Mouse (Mus musculus): Measurements from ENCODE around the gene Fbxl18. TPM values are rescaled to one million over a fixed set of nuclear protein-coding genes. Genes with fewer than 3 reads are reported as not detected.

Fbxl18 gene
- polyA plus RNA-seq, 1 experiment = 8.9 TPM

- peak; percentile 1; the same call in 1 of the 2 replicates for TF ChIP-seq POLR2A (IDR thresholded peaks at IDR 0.05; ENCODE audit: control insufficient read depth, low read depth, low read length)
- no peak for TF ChIP-seq CTCF (IDR thresholded peaks at IDR 0.05; ENCODE audit: control insufficient read depth, insufficient read depth, insufficient replicate concordance, low read depth, low read length)
- H3K4me3 ChIP-seq (ENCODE audit: control insufficient read depth, low read depth, low read length) = peak overlapping the region; percentile 100
- peaks cover 20% of the 10 kb centered on the region for H3K4me1 ChIP-seq (ENCODE audit: control insufficient read depth, insufficient read depth, low read length)
- no peaks in the 10 kb centered on the region; the same call in 1 of the 2 replicates for H3K36me3 ChIP-seq (ENCODE audit: control insufficient read depth, insufficient read depth, low read length)
- H3K27ac ChIP-seq (ENCODE audit: control insufficient read depth, insufficient read depth, low read depth, low read length) = peak overlapping the region; percentile 100
- no peaks in the 10 kb centered on the region; the same call in 1 of the 2 replicates for H3K27me3 ChIP-seq (ENCODE audit: control insufficient read depth, insufficient read depth, low read length)
Observed at GRCm38 (mm10) chr5:142907803-142908559, 12.8 kb upstream of the Fbxl18 start.

GRCm38 (mm10) chr5:142907048-142907802 lies 12.0 kb upstream of the Fbxl18 start:
- Histone ChIP-seq H3K4me1 (ENCODE audit: control insufficient read depth, insufficient read depth, low read length) (peaks cover 20% of the 10 kb centered on the region), H3K4me3 (ENCODE audit: control insufficient read depth, low read depth, low read length) (peak overlapping the region; percentile 100), H3K36me3 (ENCODE audit: control insufficient read depth, insufficient read depth, low read length) (no peaks in the 10 kb centered on the region; the same call in 1 of the 2 replicates), H3K27ac (ENCODE audit: control insufficient read depth, insufficient read depth, low read depth, low read length) (peak overlapping the region; percentile 100), H3K27me3 (ENCODE audit: control insufficient read depth, insufficient read depth, low read length) (no peaks in the 10 kb centered on the region; the same call in 1 of the 2 replicates)
- TF ChIP-seq POLR2A (IDR thresholded peaks at IDR 0.05; ENCODE audit: control insufficient read depth, low read depth, low read length) = no peak
- no peak for TF ChIP-seq CTCF (IDR thresholded peaks at IDR 0.05; ENCODE audit: control insufficient read depth, insufficient read depth, insufficient replicate concordance, low read depth, low read length)

- TF ChIP-seq POLR2A (IDR thresholded peaks at IDR 0.05; ENCODE audit: control insufficient read depth, low read depth, low read length) = peak; percentile 100
- no peak; the same call in 1 of the 2 replicates for TF ChIP-seq CTCF (IDR thresholded peaks at IDR 0.05; ENCODE audit: control insufficient read depth, insufficient read depth, insufficient replicate concordance, low read depth, low read length)
- H3K4me3 ChIP-seq (ENCODE audit: control insufficient read depth, low read depth, low read length) = peak within 1 kb of the TSS; percentile 100
- H3K27ac ChIP-seq (ENCODE audit: control insufficient read depth, insufficient read depth, low read depth, low read length) = peak within 1 kb of the TSS; percentile 100
- no peaks in the 10 kb centered on the region; the same call in 1 of the 2 replicates for H3K36me3 ChIP-seq (ENCODE audit: control insufficient read depth, insufficient read depth, low read length)
- peaks cover 20% of the 10 kb centered on the region for H3K4me1 ChIP-seq (ENCODE audit: control insufficient read depth, insufficient read depth, low read length)
- H3K27me3 ChIP-seq (ENCODE audit: control insufficient read depth, insufficient read depth, low read length) = no peaks in the 10 kb centered on the region; the same call in 1 of the 2 replicates
Observed at GRCm38 (mm10) chr5:142906532-142907047, 11.4 kb upstream of the Fbxl18 start, which contains the start of gene Actb. Actb (minus strand) TSS chr5:142906754.

GRCm38 (mm10) chr5:142905725-142906531 lies 10.7 kb upstream of the Fbxl18 start:
- Histone ChIP-seq H3K36me3 (ENCODE audit: control insufficient read depth, insufficient read depth, low read length) (no peaks in the 10 kb centered on the region; the same call in 1 of the 2 replicates), H3K27ac (ENCODE audit: control insufficient read depth, insufficient read depth, low read depth, low read length) (peak overlapping the region; percentile 100), H3K4me1 (ENCODE audit: control insufficient read depth, insufficient read depth, low read length) (peaks cover 20% of the 10 kb centered on the region), H3K4me3 (ENCODE audit: control insufficient read depth, low read depth, low read length) (peak overlapping the region; percentile 100), H3K27me3 (ENCODE audit: control insufficient read depth, insufficient read depth, low read length) (no peaks in the 10 kb centered on the region; the same call in 1 of the 2 replicates)
- peak; percentile 60 for TF ChIP-seq CTCF (IDR thresholded peaks at IDR 0.05; ENCODE audit: control insufficient read depth, insufficient read depth, insufficient replicate concordance, low read depth, low read length)
- peak; percentile 79 for TF ChIP-seq POLR2A (IDR thresholded peaks at IDR 0.05; ENCODE audit: control insufficient read depth, low read depth, low read length)

GRCm38 (mm10) chr5:142905038-142905695 lies 9.9 kb upstream of the Fbxl18 start:
- peaks cover 20% of the 10 kb centered on the region for H3K4me1 ChIP-seq (ENCODE audit: control insufficient read depth, insufficient read depth, low read length)
- no peaks in the 10 kb centered on the region; the same call in 1 of the 2 replicates for H3K36me3 ChIP-seq (ENCODE audit: control insufficient read depth, insufficient read depth, low read length)
- peak overlapping the region; percentile 100 for H3K4me3 ChIP-seq (ENCODE audit: control insufficient read depth, low read depth, low read length)
- H3K27ac ChIP-seq (ENCODE audit: control insufficient read depth, insufficient read depth, low read depth, low read length) = peak overlapping the region; percentile 91
- no peak for TF ChIP-seq POLR2A (IDR thresholded peaks at IDR 0.05; ENCODE audit: control insufficient read depth, low read depth, low read length)
- TF ChIP-seq CTCF (IDR thresholded peaks at IDR 0.05; ENCODE audit: control insufficient read depth, insufficient read depth, insufficient replicate concordance, low read depth, low read length) = no peak
- no peaks in the 10 kb centered on the region; the same call in 1 of the 2 replicates for H3K27me3 ChIP-seq (ENCODE audit: control insufficient read depth, insufficient read depth, low read length)
